Mouse (Mus musculus) gastrocnemius, adult 2 months (tissue): ENCODE measurements around the gene Fbxo2. TPM values are rescaled to one million over a fixed set of nuclear protein-coding genes. Genes with fewer than 3 reads are reported as not detected.
"Not testable (repeated sequence)": the region's sequence is repeated elsewhere in the genome, so short reads cannot be mapped to it uniquely, and the experiment has no call there.

ENCODE experiments used
- DNase-seq: peaks from one replicate; pipeline ENCODE4 v3.0.0; 2022
- H3K27ac ChIP-seq: fragments of 200-600 bp; 2 replicates; pipeline ENCODE4 v1.8.1; 2022; ENCODE audit warnings: mild to moderate bottlenecking
- H3K4me3 ChIP-seq: fragments of 200-600 bp; 2 replicates; pipeline ENCODE4 v1.8.1; 2022; ENCODE audit warnings: mild to moderate bottlenecking, moderate library complexity
- CTCF ChIP-seq: fragments of 200-600 bp; IDR thresholded peaks from 2 replicates; pipeline ENCODE4 v1.8.1; 2022; ENCODE audit warnings: antibody characterized with exemption, mild to moderate bottlenecking, moderate library complexity
- intact Hi-C: fragments of 180-260 bp; cut with DNase I; formaldehyde crosslinking; loops from one replicate; pipeline ENCODE4 v1.15.1; 2025
- total RNA-seq, 2 experiments: library from RNA; stranded (reverse); gene quantifications; 2 replicates each; pipeline ENCODE4 v1.2.3; 2021

The Fbxo2 gene
- total RNA-seq, 2 experiments from 2014 or later: 0.43 TPM; not detected in 1

- peak; percentile 86 for TF ChIP-seq CTCF
- Histone ChIP-seq H3K4me3 (no peak overlapping the region), H3K27ac (no peak overlapping the region)
- intact Hi-C loops: no loop called here
- peak; percentile 66 for DNase-seq
Measured at GRCm38 (mm10) chr4:148168287-148168686, 7.9 kb downstream of the Fbxo2 start.

GRCm38 (mm10) chr4:148169586-148169985 lies 9.2 kb downstream of the Fbxo2 start:
- no peak for DNase-seq
- intact Hi-C loops: no loop called here
- Histone ChIP-seq H3K4me3 (no peak overlapping the region), H3K27ac (no peak overlapping the region)
- no peak for TF ChIP-seq CTCF

GRCm38 (mm10) chr4:148170842-148171241 lies 10.4 kb downstream of the Fbxo2 start:
- TF ChIP-seq CTCF: no peak; the same call in 1 of the 2 replicates
- no peak overlapping the region for H3K27ac ChIP-seq
- H3K4me3 ChIP-seq: no peak overlapping the region
- intact Hi-C loops: loop anchor here (2.0 kb wide), 1 partner anchor 258 kb away; no protein-coding TSS in a partner anchor
- no peak for DNase-seq

GRCm38 (mm10) chr4:148171261-148171660 lies 10.8 kb downstream of the Fbxo2 start:
- DNase-seq: no peak
- Histone ChIP-seq H3K4me3 (no peak overlapping the region), H3K27ac (no peak overlapping the region)
- intact Hi-C loops: loop anchor here (2.0 kb wide), 1 partner anchor 258 kb away; no protein-coding TSS in a partner anchor
- TF ChIP-seq CTCF: no peak

GRCm38 (mm10) chr4:148173811-148174494 lies 13.5 kb downstream of the Fbxo2 start:
- no peak for DNase-seq
- H3K27ac ChIP-seq: no peak overlapping the region
- no peak overlapping the region for H3K4me3 ChIP-seq
- intact Hi-C loops: no loop called here
- no peak for TF ChIP-seq CTCF

GRCm38 (mm10) chr4:148174495-148174862 lies 14.1 kb downstream of the Fbxo2 start:
- intact Hi-C loops: no loop called here
- no peak overlapping the region for H3K4me3 ChIP-seq
- no peak for TF ChIP-seq CTCF
- no peak for DNase-seq
- no peak overlapping the region for H3K27ac ChIP-seq

- intact Hi-C loops, DNase-seq, H3K27ac ChIP-seq, H3K4me3 ChIP-seq: not testable (repeated sequence)
Measured at GRCm38 (mm10) chr4:148176603-148177002, 16.2 kb downstream of the Fbxo2 start.

- H3K4me3 ChIP-seq: no peak overlapping the region
- intact Hi-C loops: no loop called here
- DNase-seq: no peak
- no peak overlapping the region for H3K27ac ChIP-seq
- no peak for TF ChIP-seq CTCF
Measured at GRCm38 (mm10) chr4:148177716-148178115, 17.3 kb downstream of the Fbxo2 start.

GRCm38 (mm10) chr4:148181483-148181882 lies 21.1 kb downstream of the Fbxo2 start:
- H3K4me3 ChIP-seq: no peak overlapping the region
- no peak for DNase-seq
- intact Hi-C loops: no loop called here
- no peak overlapping the region for H3K27ac ChIP-seq
- TF ChIP-seq CTCF: no peak

- TF ChIP-seq CTCF: no peak
- intact Hi-C loops: no loop called here
- Histone ChIP-seq H3K27ac (no peak overlapping the region), H3K4me3 (no peak overlapping the region)
- DNase-seq: no peak
Measured at GRCm38 (mm10) chr4:148182363-148182762, 21.9 kb downstream of the Fbxo2 start.

- no peak overlapping the region for H3K27ac ChIP-seq
- TF ChIP-seq CTCF: no peak
- no peak overlapping the region for H3K4me3 ChIP-seq
- no peak for DNase-seq
- intact Hi-C loops: no loop called here
Measured at GRCm38 (mm10) chr4:148184564-148184963, 24.1 kb downstream of the Fbxo2 start.

GRCm38 (mm10) chr4:148185819-148186218 lies 25.4 kb downstream of the Fbxo2 start:
- intact Hi-C loops: no loop called here
- DNase-seq: no peak
- H3K27ac ChIP-seq: no peak overlapping the region
- peak; percentile 2; the same call in 1 of the 2 replicates for TF ChIP-seq CTCF
- H3K4me3 ChIP-seq: no peak overlapping the region

- H3K4me3 ChIP-seq, intact Hi-C loops, H3K27ac ChIP-seq, DNase-seq: not testable (repeated sequence)
Measured at GRCm38 (mm10) chr4:148188767-148189166, 28.3 kb downstream of the Fbxo2 start.

GRCm38 (mm10) chr4:148192707-148193245 lies 32.4 kb downstream of the Fbxo2 start:
- Histone ChIP-seq H3K27ac (no peak overlapping the region), H3K4me3 (no peak overlapping the region)
- intact Hi-C loops: no loop called here
- no peak for DNase-seq
- no peak for TF ChIP-seq CTCF
